Mouse (Mus musculus) ES-Bruce4 (cell line): ENCODE results near the gene Flvcr2.

Source experiments
- CTCF ChIP-seq: IDR thresholded peaks from one replicate; pipeline ENCODE4 v1.8.1; 2011; ENCODE audit warnings: low read depth, low read length
- EP300 ChIP-seq: IDR thresholded peaks from 2 replicates; pipeline ENCODE4 v1.6.1; 2011; ENCODE audit warnings: low read depth, low read length; ENCODE audit not compliant: insufficient read depth

- TF ChIP-seq EP300 (no peak), CTCF (no peak)
Measured at GRCm38 (mm10) chr12:85824438-85825264, 78.3 kb downstream of the Flvcr2 start, which contains the start of the genes Erg28 and Ttll5.
